Mouse (Mus musculus): ENCODE measurements around the gene Trak1. TPM values are rescaled to one million over a fixed set of nuclear protein-coding genes. Genes with fewer than 3 reads are reported as not detected.
A peak's percentile ranks its signal among the peaks of the same experiment; 100 is the strongest.

Gene Trak1
- polyA plus RNA-seq, 2 experiments, result 2.9 to 3.1 TPM

- no peak for TF ChIP-seq EP300 (IDR thresholded peaks at IDR 0.05; ENCODE audit: low read depth)
- TF ChIP-seq CTCF (IDR thresholded peaks at IDR 0.05; ENCODE audit: low read depth), result no peak
- Histone ChIP-seq H3K4me2 (ENCODE audit: low read depth) (no peak overlapping the region), H3K27me3 (ENCODE audit: control insufficient read depth, insufficient read depth, low read length) (no peaks in the 10 kb centered on the region), H3K27ac (no peak overlapping the region), H3K4me3 (ENCODE audit: insufficient read depth in 1 of 2, low read depth in 2 of 2, low read length in 2 of 2) (no peak overlapping the region), H3K9ac (replicated peaks) (no peak overlapping the region), H3K4me1 (replicated peaks; ENCODE audit: control insufficient read depth in 2 of 2, insufficient read depth in 2 of 2, low read length in 1 of 2) (peaks cover 5 to 23% of the 10 kb centered on the region in 2 experiments), H3K9me3 (ENCODE audit: control insufficient read depth, low read length) (no peaks in the 10 kb centered on the region), H3K36me3 (replicated peaks; ENCODE audit: control insufficient read depth, insufficient read depth, low read depth) (no peaks in the 10 kb centered on the region)
- no peak for DNase-seq (ENCODE audit: low read depth in 3 of 3, low spot score in 3 of 3)
- 59% methylated on average over 3 of the region's 3 CpGs for WGBS (ENCODE audit: insufficient replicate concordance)
- ATAC-seq (ENCODE audit: insufficient read depth), result no peak
These were observed 138.1 kb downstream of the Trak1 start for GRCm38 (mm10) chr9:121435332-121435956.

- Histone ChIP-seq H3K36me3 (replicated peaks; ENCODE audit: control insufficient read depth, insufficient read depth, low read depth) (no peaks in the 10 kb centered on the region), H3K4me2 (ENCODE audit: low read depth) (no peak overlapping the region), H3K4me3 (ENCODE audit: insufficient read depth in 1 of 2, low read depth in 2 of 2, low read length in 2 of 2) (no peak overlapping the region), H3K27me3 (ENCODE audit: control insufficient read depth, insufficient read depth, low read length) (no peaks in the 10 kb centered on the region), H3K4me1 (replicated peaks; ENCODE audit: control insufficient read depth in 2 of 2, insufficient read depth in 2 of 2, low read length in 1 of 2) (peaks cover 5 to 23% of the 10 kb centered on the region in 2 experiments), H3K9ac (replicated peaks) (no peak overlapping the region), H3K9me3 (ENCODE audit: control insufficient read depth, low read length) (no peaks in the 10 kb centered on the region), H3K27ac (no peak overlapping the region)
- TF ChIP-seq CTCF (IDR thresholded peaks at IDR 0.05; ENCODE audit: low read depth) (no peak), EP300 (IDR thresholded peaks at IDR 0.05; ENCODE audit: low read depth) (no peak)
- DNase-seq (ENCODE audit: low read depth in 3 of 3, low spot score in 3 of 3) (no peak), ATAC-seq (ENCODE audit: insufficient read depth) (no peak)
- 31% methylated on average over 1 of the region's 1 CpGs for WGBS (ENCODE audit: insufficient replicate concordance)
These were observed 139.2 kb downstream of the Trak1 start for GRCm38 (mm10) chr9:121436501-121436900.

GRCm38 (mm10) chr9:121442145-121442544 is 144.8 kb downstream of the Trak1 start:
- Histone ChIP-seq H3K4me1 (replicated peaks; ENCODE audit: control insufficient read depth in 2 of 2, insufficient read depth in 2 of 2, low read length in 1 of 2) (peaks cover 0 to 3% of the 10 kb centered on the region in 2 experiments; a peak in 3 of 4 replicates), H3K4me2 (ENCODE audit: low read depth) (no peak overlapping the region), H3K9ac (replicated peaks) (no peak overlapping the region), H3K9me3 (ENCODE audit: control insufficient read depth, low read length) (no peaks in the 10 kb centered on the region), H3K27me3 (ENCODE audit: control insufficient read depth, insufficient read depth, low read length) (no peaks in the 10 kb centered on the region), H3K27ac (no peak overlapping the region), H3K4me3 (ENCODE audit: insufficient read depth in 1 of 2, low read depth in 2 of 2, low read length in 2 of 2) (no peak overlapping the region), H3K36me3 (replicated peaks; ENCODE audit: control insufficient read depth, insufficient read depth, low read depth) (no peaks in the 10 kb centered on the region)
- TF ChIP-seq EP300 (IDR thresholded peaks at IDR 0.05; ENCODE audit: low read depth), result no peak
- no peak for TF ChIP-seq CTCF (IDR thresholded peaks at IDR 0.05; ENCODE audit: low read depth)
- 78% methylated on average over 1 of the region's 1 CpGs for WGBS (ENCODE audit: insufficient replicate concordance)
- DNase-seq (ENCODE audit: low read depth in 3 of 3, low spot score in 3 of 3), result no peak
- ATAC-seq (ENCODE audit: insufficient read depth), result no peak

- DNase-seq (ENCODE audit: low read depth in 3 of 3, low spot score in 3 of 3), result no peak
These were observed 146.5 kb downstream of the Trak1 start for GRCm38 (mm10) chr9:121443696-121444366.

GRCm38 (mm10) chr9:121444367-121444707 is 147.0 kb downstream of the Trak1 start:
- H3K4me3 ChIP-seq (ENCODE audit: insufficient read depth in 1 of 2, low read depth in 2 of 2, low read length in 2 of 2), result no peak overlapping the region
- ATAC-seq (ENCODE audit: insufficient read depth), result no peak
- H3K4me1 ChIP-seq (replicated peaks; ENCODE audit: control insufficient read depth in 2 of 2, insufficient read depth in 2 of 2, low read length in 1 of 2), result peaks cover 0 to 3% of the 10 kb centered on the region in 2 experiments; a peak in 3 of 4 replicates
- H3K27ac ChIP-seq, result no peak overlapping the region
- H3K9me3 ChIP-seq (ENCODE audit: control insufficient read depth, low read length), result no peaks in the 10 kb centered on the region
- 66% methylated on average over 3 of the region's 3 CpGs for WGBS (ENCODE audit: insufficient replicate concordance)
- no peak overlapping the region for H3K9ac ChIP-seq (replicated peaks)
- H3K4me2 ChIP-seq (ENCODE audit: low read depth), result no peak overlapping the region
- TF ChIP-seq EP300 (IDR thresholded peaks at IDR 0.05; ENCODE audit: low read depth), result no peak
- no peak for DNase-seq (ENCODE audit: low read depth in 3 of 3, low spot score in 3 of 3)
- H3K36me3 ChIP-seq (replicated peaks; ENCODE audit: control insufficient read depth, insufficient read depth, low read depth), result no peaks in the 10 kb centered on the region; the same call in 1 of the 2 replicates
- H3K27me3 ChIP-seq (ENCODE audit: control insufficient read depth, insufficient read depth, low read length), result no peaks in the 10 kb centered on the region

More at GRCm38 (mm10) chr9:121443696-121444366, 146.5 kb downstream of the Trak1 start:
- TF ChIP-seq CTCF (IDR thresholded peaks at IDR 0.05; ENCODE audit: low read depth) (no peak), EP300 (IDR thresholded peaks at IDR 0.05; ENCODE audit: low read depth) (no peak)
- Histone ChIP-seq H3K27ac (no peak overlapping the region), H3K4me1 (replicated peaks; ENCODE audit: control insufficient read depth in 2 of 2, insufficient read depth in 2 of 2, low read length in 1 of 2) (peaks cover 0 to 3% of the 10 kb centered on the region in 2 experiments; a peak in 3 of 4 replicates), H3K36me3 (replicated peaks; ENCODE audit: control insufficient read depth, insufficient read depth, low read depth) (no peaks in the 10 kb centered on the region; the same call in 1 of the 2 replicates), H3K4me2 (ENCODE audit: low read depth) (no peak overlapping the region), H3K9me3 (ENCODE audit: control insufficient read depth, low read length) (no peaks in the 10 kb centered on the region), H3K27me3 (ENCODE audit: control insufficient read depth, insufficient read depth, low read length) (no peaks in the 10 kb centered on the region), H3K4me3 (ENCODE audit: insufficient read depth in 1 of 2, low read depth in 2 of 2, low read length in 2 of 2) (no peak overlapping the region), H3K9ac (replicated peaks) (no peak overlapping the region)
- 79% methylated on average over 31 of the region's 31 CpGs for whole genome bisulfite sequencing (ENCODE audit: insufficient replicate concordance)
- ATAC-seq (ENCODE audit: insufficient read depth), result peak; percentile 38

Measured in liver, embryonic 14.5 days (tissue).